Mouse (Mus musculus): ENCODE results near the gene Efcab6. TPM values are rescaled to one million over a fixed set of nuclear protein-coding genes. Genes with fewer than 3 reads are reported as not detected.
"Not testable (repeated sequence)": the region's sequence is repeated elsewhere in the genome, so short reads cannot be mapped to it uniquely, and the experiment has no call there.

Gene Efcab6
- 0.56 and 0.78 TPM in 2 replicates for polyA plus RNA-seq (2015; fragmentation: Nextera tagmentation; extraction: Ambion mirVana)

GRCm38 (mm10) chr15:84065140-84065539 is at the start of gene Efcab6:
Gene Efcab6, minus strand, starts transcription at chr15:84065379.
- Histone ChIP-seq H3K9me3 (no peaks in the 10 kb centered on the region), H3K9ac (peak within 1 kb of the TSS; percentile 3; the same call in 1 of the 2 replicates), H3K4me1 (peaks cover 23% of the 10 kb centered on the region), H3K4me2 (peak within 1 kb of the TSS; percentile 75), H3K36me3 (replicated peaks) (no peaks in the 10 kb centered on the region), H3K27ac (no peak within 1 kb of the TSS), H3K4me3 (peak within 1 kb of the TSS; percentile 39), H3K27me3 (replicated peaks) (no peaks in the 10 kb centered on the region; the same call in 1 of the 2 replicates)
- peak; percentile 84 for ATAC-seq (replicated peaks)
- WGBS: 1% methylated on average over 29 of the region's 29 CpGs

- H3K27me3 ChIP-seq (replicated peaks): no peaks in the 10 kb centered on the region
- no peak overlapping the region for H3K27ac ChIP-seq
- no peak overlapping the region for H3K9ac ChIP-seq
- H3K9me3 ChIP-seq: no peaks in the 10 kb centered on the region
- ATAC-seq (replicated peaks): no peak
- H3K36me3 ChIP-seq (replicated peaks): no peaks in the 10 kb centered on the region
- peaks cover 2% of the 10 kb centered on the region; the same call in 1 of the 2 replicates for H3K4me1 ChIP-seq
- H3K4me3 ChIP-seq: no peak overlapping the region
- H3K4me2 ChIP-seq: no peak overlapping the region
- WGBS: 77% methylated on average over 6 of the region's 6 CpGs
These were observed 48.7 kb upstream of the Efcab6 start for GRCm38 (mm10) chr15:84113873-84114272.

GRCm38 (mm10) chr15:84108899-84109298 is 43.7 kb upstream of the Efcab6 start:
- peaks cover 29% of the 10 kb centered on the region for H3K4me1 ChIP-seq
- 10% methylated on average over 13 of the region's 13 CpGs for WGBS
- H3K9ac ChIP-seq: no peak overlapping the region
- ATAC-seq (replicated peaks): no peak
- H3K27me3 ChIP-seq (replicated peaks): 0 out of 2 replicates have a peak, but pooled peaks cover 8% of the 10 kb centered on the region
- H3K4me2 ChIP-seq: no peak overlapping the region
- H3K27ac ChIP-seq: no peak overlapping the region
- no peaks in the 10 kb centered on the region for H3K9me3 ChIP-seq
- no peaks in the 10 kb centered on the region for H3K36me3 ChIP-seq (replicated peaks)
- H3K4me3 ChIP-seq: no peak overlapping the region

GRCm38 (mm10) chr15:84105924-84106500 is 40.8 kb upstream of the Efcab6 start:
- peak overlapping the region; percentile 67 for H3K27ac ChIP-seq
- ATAC-seq (replicated peaks): peak; percentile 38; the same call in 1 of the 2 replicates
- 12% methylated on average over 12 of the region's 12 CpGs for WGBS

GRCm38 (mm10) chr15:84105105-84105923 is 40.1 kb upstream of the Efcab6 start, which contains the start of gene Sult4a1:
Gene Sult4a1, minus strand, starts transcription at chr15:84105754.
- peak within 1 kb of the TSS; percentile 68 for H3K4me3 ChIP-seq
- peaks cover 39% of the 10 kb centered on the region for H3K4me1 ChIP-seq
- peak within 1 kb of the TSS; percentile 63 for H3K9ac ChIP-seq
- peak within 1 kb of the TSS; percentile 67 for H3K27ac ChIP-seq
- no peaks in the 10 kb centered on the region for H3K36me3 ChIP-seq (replicated peaks)
- H3K27me3 ChIP-seq (replicated peaks): 0 out of 2 replicates have a peak, but pooled peaks cover 8% of the 10 kb centered on the region
- ATAC-seq (replicated peaks): peak; percentile 72
- WGBS: under 1% methylated on average over 77 of the region's 77 CpGs
- peak within 1 kb of the TSS; percentile 74 for H3K4me2 ChIP-seq
- no peaks in the 10 kb centered on the region for H3K9me3 ChIP-seq

More at GRCm38 (mm10) chr15:84105924-84106500, 40.8 kb upstream of the Efcab6 start:
- no peaks in the 10 kb centered on the region for H3K9me3 ChIP-seq
- peak overlapping the region; percentile 68 for H3K4me3 ChIP-seq
- H3K27me3 ChIP-seq (replicated peaks): 0 out of 2 replicates have a peak, but pooled peaks cover 8% of the 10 kb centered on the region
- peak overlapping the region; percentile 74 for H3K4me2 ChIP-seq
- peak overlapping the region; percentile 63 for H3K9ac ChIP-seq
- peaks cover 39% of the 10 kb centered on the region for H3K4me1 ChIP-seq
- no peaks in the 10 kb centered on the region for H3K36me3 ChIP-seq (replicated peaks)

GRCm38 (mm10) chr15:84104626-84105025 is 39.4 kb upstream of the Efcab6 start:
- 81% methylated on average over 7 of the region's 7 CpGs for WGBS
- Histone ChIP-seq H3K27ac (no peak overlapping the region), H3K36me3 (replicated peaks) (no peaks in the 10 kb centered on the region), H3K27me3 (replicated peaks) (0 out of 2 replicates have a peak, but pooled peaks cover 8% of the 10 kb centered on the region), H3K9me3 (no peaks in the 10 kb centered on the region), H3K4me2 (peak overlapping the region; percentile 74), H3K4me3 (peak overlapping the region; percentile 68), H3K9ac (peak overlapping the region; percentile 63), H3K4me1 (peaks cover 39% of the 10 kb centered on the region)
- ATAC-seq (replicated peaks): 0 out of 2 replicates have a peak, but pooled peaks have one; percentile 7

GRCm38 (mm10) chr15:84097536-84097935 is 32.4 kb upstream of the Efcab6 start:
- H3K4me2 ChIP-seq; H3K4me3 ChIP-seq; H3K4me1 ChIP-seq; H3K9ac ChIP-seq; H3K9me3 ChIP-seq; H3K36me3 ChIP-seq (replicated peaks); ATAC-seq (replicated peaks); H3K27ac ChIP-seq; H3K27me3 ChIP-seq (replicated peaks): not testable (repeated sequence)
- 88% methylated on average over 15 of the region's 15 CpGs for WGBS

GRCm38 (mm10) chr15:84096051-84096450 is 30.9 kb upstream of the Efcab6 start:
- no peak for ATAC-seq (replicated peaks)
- Histone ChIP-seq H3K4me1 (no peaks in the 10 kb centered on the region), H3K9ac (no peak overlapping the region), H3K4me3 (no peak overlapping the region), H3K27me3 (replicated peaks) (no peaks in the 10 kb centered on the region), H3K36me3 (replicated peaks) (no peaks in the 10 kb centered on the region), H3K4me2 (no peak overlapping the region), H3K27ac (no peak overlapping the region), H3K9me3 (no peaks in the 10 kb centered on the region)
- 83% methylated on average over 8 of the region's 8 CpGs for WGBS

GRCm38 (mm10) chr15:84094921-84095320 is 29.7 kb upstream of the Efcab6 start:
- Histone ChIP-seq H3K4me2 (no peak overlapping the region), H3K27ac (no peak overlapping the region), H3K36me3 (replicated peaks) (no peaks in the 10 kb centered on the region), H3K9ac (no peak overlapping the region), H3K9me3 (no peaks in the 10 kb centered on the region), H3K27me3 (replicated peaks) (no peaks in the 10 kb centered on the region), H3K4me3 (no peak overlapping the region), H3K4me1 (no peaks in the 10 kb centered on the region)
- WGBS: 71% methylated on average over 7 of the region's 7 CpGs
- ATAC-seq (replicated peaks): no peak

GRCm38 (mm10) chr15:84086775-84087174 is 21.6 kb upstream of the Efcab6 start:
- Histone ChIP-seq H3K4me2 (no peak overlapping the region), H3K4me3 (no peak overlapping the region), H3K4me1 (no peaks in the 10 kb centered on the region), H3K27me3 (replicated peaks) (no peaks in the 10 kb centered on the region), H3K36me3 (replicated peaks) (0 out of 2 replicates have a peak, but pooled peaks cover 2% of the 10 kb centered on the region), H3K9ac (no peak overlapping the region), H3K27ac (no peak overlapping the region), H3K9me3 (no peaks in the 10 kb centered on the region)
- WGBS: 55% methylated on average over 9 of the region's 9 CpGs
- ATAC-seq (replicated peaks): no peak

- H3K36me3 ChIP-seq (replicated peaks): 0 out of 2 replicates have a peak, but pooled peaks cover 2% of the 10 kb centered on the region
- no peaks in the 10 kb centered on the region for H3K9me3 ChIP-seq
- no peak for ATAC-seq (replicated peaks)
- H3K27me3 ChIP-seq (replicated peaks): no peaks in the 10 kb centered on the region
- WGBS: 50% methylated on average over 12 of the region's 12 CpGs
- H3K4me1 ChIP-seq: no peaks in the 10 kb centered on the region
- no peak overlapping the region for H3K9ac ChIP-seq
- H3K27ac ChIP-seq: no peak overlapping the region
- no peak overlapping the region for H3K4me2 ChIP-seq
- no peak overlapping the region for H3K4me3 ChIP-seq
These were observed 21.2 kb upstream of the Efcab6 start for GRCm38 (mm10) chr15:84086364-84086763.

- ATAC-seq (replicated peaks): no peak
- H3K9me3 ChIP-seq: no peaks in the 10 kb centered on the region
- WGBS: 79% methylated on average over 7 of the region's 7 CpGs
- no peak overlapping the region for H3K4me2 ChIP-seq
- H3K36me3 ChIP-seq (replicated peaks): peaks cover 3% of the 10 kb centered on the region; the same call in 1 of the 2 replicates
- no peak overlapping the region for H3K4me3 ChIP-seq
- no peaks in the 10 kb centered on the region for H3K27me3 ChIP-seq (replicated peaks)
- no peaks in the 10 kb centered on the region for H3K4me1 ChIP-seq
- no peak overlapping the region for H3K27ac ChIP-seq
- no peak overlapping the region for H3K9ac ChIP-seq
These were observed 14.9 kb upstream of the Efcab6 start for GRCm38 (mm10) chr15:84080069-84080468.

All from midbrain, embryonic 15.5 days (tissue).